Comparison of ENCODE assay signal across 8 mouse cellular contexts in the genomic region with DNA sequence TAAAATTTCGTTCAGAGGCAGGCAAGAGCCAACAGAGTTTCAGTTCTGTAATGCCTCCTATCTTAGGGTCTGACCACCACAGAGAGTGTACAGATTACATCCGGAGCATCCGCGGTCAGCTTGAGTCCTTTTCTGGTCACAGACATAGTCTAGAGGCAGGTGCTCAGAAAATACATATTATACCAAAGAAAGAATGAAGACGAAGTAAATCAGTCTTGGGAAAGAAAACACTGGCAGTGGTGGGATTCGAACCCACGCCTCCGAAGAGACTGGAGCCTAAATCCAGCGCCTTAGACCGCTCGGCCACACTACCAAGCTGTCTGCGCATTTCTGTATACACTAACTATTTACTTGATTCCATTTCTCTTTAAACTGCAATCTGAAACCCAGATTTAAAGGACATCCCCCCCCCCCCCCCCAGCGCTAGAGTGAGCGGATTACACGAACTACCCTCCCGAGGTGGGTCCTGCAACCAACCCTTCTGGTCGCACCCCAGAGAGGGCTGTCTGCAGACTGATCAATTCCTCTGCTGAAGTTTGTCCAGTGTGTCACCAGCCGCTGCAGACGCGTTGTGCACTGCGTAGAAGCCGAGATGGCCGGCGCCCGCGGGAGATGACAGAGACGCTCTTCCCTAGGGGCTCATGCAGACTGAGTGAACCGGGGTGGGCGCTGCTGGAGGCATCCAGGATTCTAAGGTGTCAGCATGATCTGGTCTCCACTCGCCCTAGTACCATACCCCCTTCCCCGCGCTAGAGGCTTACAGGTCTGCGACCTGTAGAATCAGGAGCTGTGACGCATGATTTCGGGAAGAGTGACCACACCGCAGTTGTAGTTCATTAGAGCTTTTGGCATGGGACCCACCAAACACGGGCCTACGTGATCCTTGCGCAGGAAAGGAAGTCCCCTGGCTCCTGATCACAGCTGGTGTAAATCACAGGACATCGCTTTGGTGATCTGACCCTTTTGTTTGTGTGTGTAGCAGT. TPM values are rescaled to one million over a fixed set of nuclear protein-coding genes. Genes with fewer than 3 reads are reported as not detected.
DNase-seq lines count a peak whose midpoint lies in the region; ATAC-seq and TF ChIP-seq lines count a peak whose summit lies in the region.

No protein-coding gene starts in this region.

- peak overlapping the region; percentile 78 for H3K4me2 ChIP-seq in hindbrain, postnatal 0 days (ENCODE audit: low read depth, low read length)
- peak overlapping the region; percentile 89 for H3K4me2 ChIP-seq in limb, embryonic 12.5 days
- peak overlapping the region; percentile 71 for H3K4me2 ChIP-seq in midbrain, embryonic 11.5 days

- H3K4me1 ChIP-seq in hindbrain, postnatal 0 days (ENCODE audit: insufficient read depth, low read length), result no peaks in the 10 kb centered on the region
- peaks cover 9% of the 10 kb centered on the region; the same call in 1 of the 2 replicates for H3K4me1 ChIP-seq in limb, embryonic 12.5 days (replicated peaks)
- H3K4me1 ChIP-seq in midbrain, embryonic 11.5 days (ENCODE audit: control insufficient read depth, insufficient read depth, low read length), result peaks cover 9% of the 10 kb centered on the region

- WGBS in hindbrain, postnatal 0 days, result 2% methylated on average over 40 of the region's 40 CpGs
- WGBS in limb, embryonic 12.5 days, result 2% methylated on average over 40 of the region's 40 CpGs
- 3% methylated on average over 40 of the region's 40 CpGs for WGBS in midbrain, embryonic 11.5 days

- H3K27ac ChIP-seq in hindbrain, postnatal 0 days, result peak overlapping the region; percentile 34; the same call in 1 of the 2 replicates
- H3K27ac ChIP-seq in limb, embryonic 12.5 days, result no peak overlapping the region
- H3K27ac ChIP-seq in midbrain, embryonic 11.5 days (ENCODE audit: low read depth, low read length), result no peak overlapping the region

- TF ChIP-seq CTCF in hindbrain, postnatal 0 days (IDR thresholded peaks at IDR 0.05; ENCODE audit: low read depth), result no peak

- no peaks in the 10 kb centered on the region for H3K9me3 ChIP-seq in hindbrain, postnatal 0 days (ENCODE audit: low read length)
- no peaks in the 10 kb centered on the region for H3K9me3 ChIP-seq in limb, embryonic 12.5 days
- no peaks in the 10 kb centered on the region for H3K9me3 ChIP-seq in midbrain, embryonic 11.5 days (ENCODE audit: control insufficient read depth, low read length)

- peak; percentile 14 for DNase-seq in ovary, adult 18-20 months (ENCODE audit: low spot score)
- no peak for DNase-seq in ovary, postnatal 10 days (ENCODE audit: low spot score)
- peak; percentile 41 to 70 for DNase-seq in cerebellum, adult 18-20 months
- peak; percentile 50 to 52 for DNase-seq in frontal cortex, postnatal 25 days (ENCODE audit: low spot score in 2 of 2)
- DNase-seq in hindbrain, postnatal 0 days (ENCODE audit: low spot score), result peak; percentile 60
- DNase-seq in midbrain, embryonic 11.5 days (ENCODE audit: low spot score, missing footprints), result peak; percentile 98
- peak; percentile 49 to 76 for DNase-seq in spleen, postnatal 4 days (ENCODE audit: low spot score in 2 of 2)

- H3K36me3 ChIP-seq in hindbrain, postnatal 0 days (ENCODE audit: insufficient read depth, low read length), result no peaks in the 10 kb centered on the region
- no peaks in the 10 kb centered on the region for H3K36me3 ChIP-seq in limb, embryonic 12.5 days
- no peaks in the 10 kb centered on the region for H3K36me3 ChIP-seq in midbrain, embryonic 11.5 days (ENCODE audit: control insufficient read depth, insufficient read depth, low read length)

- peak overlapping the region; percentile 56 for H3K4me3 ChIP-seq in hindbrain, postnatal 0 days (ENCODE audit: low read length)
- peak overlapping the region; percentile 55 for H3K4me3 ChIP-seq in limb, embryonic 12.5 days (replicated peaks)
- H3K4me3 ChIP-seq in midbrain, embryonic 11.5 days (ENCODE audit: low read depth, low read length), result peak overlapping the region; percentile 46

- ATAC-seq in hindbrain, postnatal 0 days, result peak; percentile 82
- 0 out of 2 replicates have a peak, but pooled peaks have one; percentile 55 for ATAC-seq in limb, embryonic 12.5 days (ENCODE audit: insufficient number of reproducible peaks, insufficient read depth, low FRiP score, low TSS enrichment, low read depth)
- peak; percentile 80 for ATAC-seq in midbrain, embryonic 11.5 days (ENCODE audit: low FRiP score)

- no peaks in the 10 kb centered on the region for H3K27me3 ChIP-seq in hindbrain, postnatal 0 days (ENCODE audit: insufficient read depth, low read length)
- H3K27me3 ChIP-seq in limb, embryonic 12.5 days, result peaks cover 45% of the 10 kb centered on the region
- H3K27me3 ChIP-seq in midbrain, embryonic 11.5 days (ENCODE audit: control insufficient read depth, insufficient read depth, low read length), result no peaks in the 10 kb centered on the region

- peak overlapping the region; percentile 51 for H3K9ac ChIP-seq in hindbrain, postnatal 0 days (replicated peaks; ENCODE audit: low read length)
- H3K9ac ChIP-seq in limb, embryonic 12.5 days (replicated peaks), result peak overlapping the region; percentile 67
- peak overlapping the region; percentile 49 for H3K9ac ChIP-seq in midbrain, embryonic 11.5 days (ENCODE audit: low read length)

RNA-seq across cellular contexts. Expression of a gene that starts 8.0 kb away (rescaled TPM):
- total RNA-seq in hindbrain, postnatal 0 days (2014; rRNA removed), result 22.9 and 34.1 TPM in 2 replicates
- polyA plus RNA-seq in hindbrain, postnatal 0 days (2015; fragmentation: Nextera tagmentation; extraction: Ambion mirVana), result 17.6 and 19.0 TPM in 2 replicates
- polyA plus RNA-seq in limb, embryonic 12.5 days (2016; fragmentation: Nextera tagmentation; extraction: Ambion mirVana), result 14.1 and 15.8 TPM in 2 replicates
- 12.3 and 14.9 TPM in 2 replicates for polyA plus RNA-seq in midbrain, embryonic 11.5 days (2014; fragmentation: Nextera tagmentation; extraction: Ambion mirVana)

RNA-seq across cellular contexts. Expression of a gene that starts 8.1 kb away (rescaled TPM):
- 0.18 and 1.9 TPM in 2 replicates for total RNA-seq in hindbrain, postnatal 0 days (2014; rRNA removed)
- 2.9 and 3.9 TPM in 2 replicates for polyA plus RNA-seq in hindbrain, postnatal 0 days (2015; fragmentation: Nextera tagmentation; extraction: Ambion mirVana)
- polyA plus RNA-seq in limb, embryonic 12.5 days (2016; fragmentation: Nextera tagmentation; extraction: Ambion mirVana), result 3.1 and 3.7 TPM in 2 replicates
- 1.5 and 2.4 TPM in 2 replicates for polyA plus RNA-seq in midbrain, embryonic 11.5 days (2014; fragmentation: Nextera tagmentation; extraction: Ambion mirVana)

RNA-seq across cellular contexts. Expression of a gene that starts 8.7 kb away (rescaled TPM):
- not detected in 2 replicates for total RNA-seq in hindbrain, postnatal 0 days (2014; rRNA removed)
- polyA plus RNA-seq in hindbrain, postnatal 0 days (2015; fragmentation: Nextera tagmentation; extraction: Ambion mirVana), result 0.05 and 0.14 TPM in 2 replicates
- polyA plus RNA-seq in limb, embryonic 12.5 days (2016; fragmentation: Nextera tagmentation; extraction: Ambion mirVana), result not detected in 2 replicates
- polyA plus RNA-seq in midbrain, embryonic 11.5 days (2014; fragmentation: Nextera tagmentation; extraction: Ambion mirVana), result not detected in 2 replicates

RNA-seq across cellular contexts. Expression of a gene that starts 25.4 kb away (rescaled TPM):
- total RNA-seq in hindbrain, postnatal 0 days (2014; rRNA removed), result not detected in 2 replicates
- polyA plus RNA-seq in hindbrain, postnatal 0 days (2015; fragmentation: Nextera tagmentation; extraction: Ambion mirVana), result 0.29 TPM in 1 of 2 replicates, not detected in the other
- polyA plus RNA-seq in limb, embryonic 12.5 days (2016; fragmentation: Nextera tagmentation; extraction: Ambion mirVana), result 0.44 TPM in 1 of 2 replicates, not detected in the other
- not detected in 2 replicates for polyA plus RNA-seq in midbrain, embryonic 11.5 days (2014; fragmentation: Nextera tagmentation; extraction: Ambion mirVana)

RNA-seq across cellular contexts. Expression of a gene that starts 31.3 kb away (rescaled TPM):
- total RNA-seq in hindbrain, postnatal 0 days (2014; rRNA removed), result not detected in 2 replicates
- polyA plus RNA-seq in hindbrain, postnatal 0 days (2015; fragmentation: Nextera tagmentation; extraction: Ambion mirVana), result not detected in 2 replicates
- not detected in 2 replicates for polyA plus RNA-seq in limb, embryonic 12.5 days (2016; fragmentation: Nextera tagmentation; extraction: Ambion mirVana)
- polyA plus RNA-seq in midbrain, embryonic 11.5 days (2014; fragmentation: Nextera tagmentation; extraction: Ambion mirVana), result not detected in 2 replicates
